Mouse (Mus musculus): ENCODE measurements at regions not wholly inside any gene's neighbourhood (a gene's known extent, or its start where the extent isn't known, plus 50 kb on each side); places are given as distances from the start of the nearest gene placed in this dataset.
A peak's percentile ranks its signal among the peaks of the same experiment; 100 is the strongest.

- H3K4me2 ChIP-seq = no peak overlapping the region
- no peak overlapping the region for H3K9ac ChIP-seq
- WGBS = 20% methylated on average over 3 of the region's 3 CpGs
- no peaks in the 10 kb centered on the region for H3K36me3 ChIP-seq
- H3K4me1 ChIP-seq (replicated peaks) = no peaks in the 10 kb centered on the region
- no peak for ATAC-seq (ENCODE audit: low FRiP score, low read depth)
- no peaks in the 10 kb centered on the region for H3K9me3 ChIP-seq
- no peaks in the 10 kb centered on the region for H3K27me3 ChIP-seq
- H3K27ac ChIP-seq (replicated peaks) = no peak overlapping the region
- no peak overlapping the region for H3K4me3 ChIP-seq
Measured at GRCm38 (mm10) chr19:15242781-15243180, 644.9 kb upstream of the Tle4 start.

GRCm38 (mm10) chr19:15230129-15230927, 632.5 kb upstream of the Tle4 start:
- Histone ChIP-seq H3K4me2 (no peak overlapping the region), H3K27ac (replicated peaks) (no peak overlapping the region), H3K27me3 (no peaks in the 10 kb centered on the region), H3K9me3 (no peaks in the 10 kb centered on the region), H3K36me3 (no peaks in the 10 kb centered on the region), H3K4me3 (no peak overlapping the region), H3K4me1 (replicated peaks) (no peaks in the 10 kb centered on the region), H3K9ac (no peak overlapping the region)
- WGBS = 35% methylated on average over 2 of the region's 2 CpGs
- peak; percentile 75 for ATAC-seq (ENCODE audit: low FRiP score, low read depth)

- 89% methylated on average over 3 of the region's 3 CpGs for WGBS
- ATAC-seq (ENCODE audit: low FRiP score, low read depth) = no peak
- H3K27me3 ChIP-seq = no peaks in the 10 kb centered on the region
Measured at GRCm38 (mm10) chr19:15217387-15217786, 619.5 kb upstream of the Tle4 start.

GRCm38 (mm10) chr19:15214651-15215050, 616.8 kb upstream of the Tle4 start:
- Histone ChIP-seq H3K4me1 (replicated peaks) (no peaks in the 10 kb centered on the region), H3K4me2 (no peak overlapping the region), H3K9me3 (no peaks in the 10 kb centered on the region), H3K9ac (no peak overlapping the region), H3K27me3 (no peaks in the 10 kb centered on the region), H3K27ac (replicated peaks) (no peak overlapping the region), H3K4me3 (no peak overlapping the region), H3K36me3 (no peaks in the 10 kb centered on the region)
- WGBS = 65% methylated on average over 3 of the region's 3 CpGs
- ATAC-seq (ENCODE audit: low FRiP score, low read depth) = no peak

More at GRCm38 (mm10) chr19:15217387-15217786, 619.5 kb upstream of the Tle4 start:
- Histone ChIP-seq H3K9ac (no peak overlapping the region), H3K9me3 (no peaks in the 10 kb centered on the region), H3K4me2 (no peak overlapping the region), H3K36me3 (no peaks in the 10 kb centered on the region), H3K4me3 (no peak overlapping the region), H3K4me1 (replicated peaks) (no peaks in the 10 kb centered on the region), H3K27ac (replicated peaks) (no peak overlapping the region)

GRCm38 (mm10) chr19:15212881-15213280, 615.0 kb upstream of the Tle4 start:
- Histone ChIP-seq H3K4me1 (replicated peaks) (no peaks in the 10 kb centered on the region), H3K9ac (no peak overlapping the region), H3K4me2 (no peak overlapping the region), H3K27me3 (no peaks in the 10 kb centered on the region), H3K36me3 (no peaks in the 10 kb centered on the region), H3K9me3 (no peaks in the 10 kb centered on the region), H3K27ac (replicated peaks) (no peak overlapping the region), H3K4me3 (no peak overlapping the region)
- WGBS = 42% methylated on average over 5 of the region's 5 CpGs
- ATAC-seq (ENCODE audit: low FRiP score, low read depth) = no peak

- WGBS = 97% methylated on average over 1 of the region's 1 CpGs
- no peak overlapping the region for H3K9ac ChIP-seq
- no peaks in the 10 kb centered on the region for H3K36me3 ChIP-seq
- ATAC-seq (ENCODE audit: low FRiP score, low read depth) = no peak
- no peak overlapping the region for H3K27ac ChIP-seq (replicated peaks)
- no peaks in the 10 kb centered on the region for H3K27me3 ChIP-seq
- H3K9me3 ChIP-seq = no peaks in the 10 kb centered on the region
- peaks cover 12% of the 10 kb centered on the region for H3K4me1 ChIP-seq (replicated peaks)
- H3K4me3 ChIP-seq = no peak overlapping the region
- H3K4me2 ChIP-seq = no peak overlapping the region
Measured at GRCm38 (mm10) chr19:15203039-15203438, 605.2 kb upstream of the Tle4 start.

- WGBS = 20% methylated on average over 3 of the region's 3 CpGs
- Histone ChIP-seq H3K27me3 (no peaks in the 10 kb centered on the region), H3K9ac (no peak overlapping the region), H3K4me1 (replicated peaks) (peaks cover 12% of the 10 kb centered on the region), H3K27ac (replicated peaks) (no peak overlapping the region), H3K4me2 (no peak overlapping the region), H3K4me3 (no peak overlapping the region), H3K9me3 (no peaks in the 10 kb centered on the region), H3K36me3 (no peaks in the 10 kb centered on the region)
- no peak for ATAC-seq (ENCODE audit: low FRiP score, low read depth)
Measured at GRCm38 (mm10) chr19:15201262-15201661, 603.4 kb upstream of the Tle4 start.

- Histone ChIP-seq H3K36me3 (no peaks in the 10 kb centered on the region), H3K4me2 (no peak overlapping the region), H3K27ac (replicated peaks) (no peak overlapping the region), H3K9me3 (no peaks in the 10 kb centered on the region), H3K4me1 (replicated peaks) (peaks cover 12% of the 10 kb centered on the region), H3K4me3 (no peak overlapping the region), H3K9ac (no peak overlapping the region), H3K27me3 (no peaks in the 10 kb centered on the region)
- no peak for ATAC-seq (ENCODE audit: low FRiP score, low read depth)
- 64% methylated on average over 4 of the region's 4 CpGs for WGBS
Measured at GRCm38 (mm10) chr19:15200792-15201191, 602.9 kb upstream of the Tle4 start.

- no peaks in the 10 kb centered on the region for H3K36me3 ChIP-seq
- H3K4me3 ChIP-seq = no peak overlapping the region
- H3K27me3 ChIP-seq = no peaks in the 10 kb centered on the region
- no peaks in the 10 kb centered on the region for H3K9me3 ChIP-seq
- ATAC-seq (ENCODE audit: low FRiP score, low read depth) = no peak
- WGBS = 26% methylated on average over 2 of the region's 2 CpGs
- no peak overlapping the region for H3K27ac ChIP-seq (replicated peaks)
- H3K4me2 ChIP-seq = no peak overlapping the region
- peaks cover 12% of the 10 kb centered on the region for H3K4me1 ChIP-seq (replicated peaks)
- no peak overlapping the region for H3K9ac ChIP-seq
Measured at GRCm38 (mm10) chr19:15200361-15200760, 602.5 kb upstream of the Tle4 start.

- Histone ChIP-seq H3K4me3 (no peak overlapping the region), H3K4me1 (replicated peaks) (peaks cover 12% of the 10 kb centered on the region), H3K27me3 (no peaks in the 10 kb centered on the region), H3K4me2 (no peak overlapping the region), H3K9ac (no peak overlapping the region), H3K9me3 (no peaks in the 10 kb centered on the region), H3K36me3 (no peaks in the 10 kb centered on the region), H3K27ac (replicated peaks) (no peak overlapping the region)
- WGBS = 50% methylated on average over 1 of the region's 1 CpGs
- no peak for ATAC-seq (ENCODE audit: low FRiP score, low read depth)
Measured at GRCm38 (mm10) chr19:15199692-15200091, 601.8 kb upstream of the Tle4 start.

GRCm38 (mm10) chr19:15175221-15175620, 577.4 kb upstream of the Tle4 start:
- ATAC-seq (ENCODE audit: low FRiP score, low read depth) = no peak
- H3K27ac ChIP-seq (replicated peaks) = no peak overlapping the region
- H3K4me1 ChIP-seq (replicated peaks) = no peaks in the 10 kb centered on the region
- no peaks in the 10 kb centered on the region; the same call in 1 of the 2 replicates for H3K9me3 ChIP-seq
- no peak overlapping the region for H3K4me3 ChIP-seq
- no peaks in the 10 kb centered on the region for H3K36me3 ChIP-seq
- H3K4me2 ChIP-seq = no peak overlapping the region
- H3K27me3 ChIP-seq = no peaks in the 10 kb centered on the region
- H3K9ac ChIP-seq = no peak overlapping the region

GRCm38 (mm10) chr19:15173301-15173700, 575.5 kb upstream of the Tle4 start:
- H3K9ac ChIP-seq = no peak overlapping the region
- H3K4me3 ChIP-seq = no peak overlapping the region
- no peaks in the 10 kb centered on the region for H3K27me3 ChIP-seq
- no peaks in the 10 kb centered on the region for H3K36me3 ChIP-seq
- no peaks in the 10 kb centered on the region for H3K4me1 ChIP-seq (replicated peaks)
- 29% methylated on average over 5 of the region's 5 CpGs for WGBS
- H3K4me2 ChIP-seq = no peak overlapping the region
- no peak overlapping the region for H3K27ac ChIP-seq (replicated peaks)
- no peak for ATAC-seq (ENCODE audit: low FRiP score, low read depth)
- H3K9me3 ChIP-seq = no peaks in the 10 kb centered on the region; the same call in 1 of the 2 replicates

GRCm38 (mm10) chr19:15167184-15167583, 569.3 kb upstream of the Tle4 start:
- Histone ChIP-seq H3K36me3 (no peaks in the 10 kb centered on the region), H3K9me3 (no peaks in the 10 kb centered on the region; the same call in 1 of the 2 replicates), H3K27ac (replicated peaks) (no peak overlapping the region), H3K4me2 (no peak overlapping the region), H3K9ac (no peak overlapping the region), H3K27me3 (no peaks in the 10 kb centered on the region), H3K4me3 (no peak overlapping the region), H3K4me1 (replicated peaks) (no peaks in the 10 kb centered on the region)
- 66% methylated on average over 1 of the region's 1 CpGs for WGBS
- no peak for ATAC-seq (ENCODE audit: low FRiP score, low read depth)

All from hindbrain, embryonic 15.5 days (tissue).